Mouse (Mus musculus) lung, embryonic 14.5 days (tissue): ENCODE results near the gene Gng12. TPM values are rescaled to one million over a fixed set of nuclear protein-coding genes. Genes with fewer than 3 reads are reported as not detected.
"Not testable (repeated sequence)": the region's sequence is repeated elsewhere in the genome, so short reads cannot be mapped to it uniquely, and the experiment has no call there.

Experiments
- ATAC-seq: fragments of 200-750 bp; cut with Nextera tagmentation; 2 replicates; pipeline ENCODE4 v1.8.0; 2017; ENCODE audit warnings: mild to moderate bottlenecking, moderate TSS enrichment, moderate library complexity; ENCODE audit not compliant: insufficient read depth
- DNase-seq: peaks from one replicate; pipeline ENCODE4 v3.0.0-alpha.2; 2015
- H3K27ac ChIP-seq: fragments of 300-500 bp; sonication (generic); 2 replicates; pipeline ENCODE4 v1.5.1; 2014; ENCODE audit warnings: low read depth, mild to moderate bottlenecking, moderate library complexity
- H3K27me3 ChIP-seq: fragments of 300-500 bp; sonication (generic); 2 replicates; pipeline ENCODE4 v1.6.1; 2014; ENCODE audit warnings: low read length, control low read depth; ENCODE audit not compliant: insufficient read depth
- H3K36me3 ChIP-seq: fragments of 300-500 bp; sonication (generic); 2 replicates; pipeline ENCODE4 v1.6.1; 2014; ENCODE audit warnings: control low read depth; ENCODE audit not compliant: insufficient read depth
- H3K4me1 ChIP-seq: fragments of 300-500 bp; sonication (generic); 2 replicates; pipeline ENCODE4 v1.6.1; 2014; ENCODE audit warnings: antibody characterized with exemption, control low read depth; ENCODE audit not compliant: insufficient read depth
- H3K4me2 ChIP-seq: fragments of 300-500 bp; sonication (generic); 2 replicates; pipeline ENCODE4 v1.6.1; 2014; ENCODE audit warnings: mild to moderate bottlenecking
- H3K4me3 ChIP-seq: fragments of 300-500 bp; sonication (generic); 2 replicates; pipeline ENCODE4 v1.5.1; 2014; ENCODE audit warnings: low read depth, low read length
- H3K9ac ChIP-seq: fragments of 300-500 bp; sonication (generic); 2 replicates; pipeline ENCODE4 v1.6.1; 2014
- H3K9me3 ChIP-seq: fragments of 300-500 bp; sonication (generic); 2 replicates; pipeline ENCODE4 v1.6.1; 2016; ENCODE audit warnings: low read depth, low read length, control low read depth
- CTCF ChIP-seq: IDR thresholded peaks from 2 replicates; pipeline ENCODE4 v1.5.1; 2016; ENCODE audit warnings: antibody characterized with exemption, low read depth
- WGBS: fragments of 180-500 bp; shearing (Covaris S2); extraction: QIAGEN DNeasy Blood & Tissue Kit; methylation state at CpG from one replicate; pipeline ENCODE4 v1.1.7; 2014; 5-methylcytosine and 5-hydroxymethylcytosine counted together
- polyA plus RNA-seq: library from polyadenylated mRNA; unstranded; fragments of >200 nt; fragmentation: Nextera tagmentation; extraction: Ambion mirVana; gene quantifications from 2 replicates; pipeline ENCODE4 v1.2.1, GENCODE M21; 2014

The Gng12 gene
- polyA plus RNA-seq, 1 experiment from 2014 or later = 119 TPM

DNA sequence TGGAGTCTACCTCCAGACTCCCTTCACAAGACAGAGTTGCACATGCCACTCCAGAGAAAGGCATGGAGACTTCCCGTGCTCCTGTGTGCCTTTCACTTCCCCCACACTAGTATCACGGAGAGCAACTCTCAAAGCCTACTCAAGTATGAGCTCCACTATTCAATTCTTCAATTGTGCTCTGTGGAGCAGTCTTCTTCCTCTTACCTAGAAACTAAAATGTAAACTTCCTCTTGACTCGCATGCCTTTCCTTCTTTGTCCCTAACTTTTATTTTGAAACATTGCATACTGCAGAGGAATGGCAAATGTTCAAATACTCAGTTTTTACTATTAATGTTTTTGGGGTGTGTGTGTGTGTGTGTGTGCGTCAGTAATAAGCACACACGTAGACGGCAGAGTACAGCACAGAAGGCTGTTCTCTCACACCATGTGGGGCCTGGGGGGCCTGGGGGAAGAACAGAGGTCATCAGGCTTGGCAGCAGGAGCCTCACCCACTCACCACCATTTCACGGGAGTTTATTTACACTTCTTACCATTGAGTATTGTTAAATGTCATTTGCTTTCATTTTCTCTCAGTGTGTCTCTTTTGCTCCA, 120.4 kb downstream of the Gng12 start:
- Histone ChIP-seq H3K36me3 (peaks cover 11% of the 10 kb centered on the region; the same call in 1 of the 2 replicates), H3K4me1 (peaks cover 14% of the 10 kb centered on the region; the same call in 1 of the 2 replicates), H3K9me3 (no peaks in the 10 kb centered on the region), H3K27me3 (no peaks in the 10 kb centered on the region), H3K27ac (peak overlapping the region; percentile 50), H3K4me2 (0 out of 2 replicates have a peak overlapping the region, but pooled peaks have one; percentile 23), H3K9ac (no peak overlapping the region), H3K4me3 (no peak overlapping the region)
- DNase-seq = peak; percentile 15
- ATAC-seq = peak; percentile 53; the same call in 1 of the 2 replicates
- WGBS = 33% methylated on average over 7 of the region's 7 CpGs
- TF ChIP-seq CTCF = no peak

DNA sequence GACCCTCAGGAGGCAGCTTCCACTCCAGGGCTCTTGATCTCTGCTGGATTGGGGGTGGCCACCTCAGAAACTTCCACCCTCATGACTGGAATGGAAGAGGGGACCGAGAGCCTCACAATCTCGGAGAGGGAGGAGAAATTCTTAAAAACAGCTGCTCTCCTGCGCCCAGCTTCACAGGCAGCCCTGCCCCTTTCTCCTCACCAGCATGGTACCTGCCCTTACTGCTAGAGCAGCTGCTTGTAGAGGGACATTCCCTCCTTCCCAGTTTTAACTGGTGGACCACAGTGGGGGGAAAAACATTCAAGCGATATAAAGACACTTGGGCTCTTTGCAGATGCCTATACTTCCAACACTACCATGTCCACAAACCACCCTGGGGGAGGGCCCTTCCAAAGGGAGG, 122.2 kb downstream of the Gng12 start:
- no peak for TF ChIP-seq CTCF
- no peak overlapping the region for H3K4me3 ChIP-seq
- DNase-seq (no peak), ATAC-seq (no peak)
- no peak overlapping the region for H3K27ac ChIP-seq
- H3K4me1 ChIP-seq = peaks cover 14% of the 10 kb centered on the region; the same call in 1 of the 2 replicates
- H3K36me3 ChIP-seq = peaks cover 11% of the 10 kb centered on the region; the same call in 1 of the 2 replicates
- H3K9ac ChIP-seq = no peak overlapping the region
- no peaks in the 10 kb centered on the region for H3K27me3 ChIP-seq
- no peak overlapping the region for H3K4me2 ChIP-seq
- H3K9me3 ChIP-seq = no peaks in the 10 kb centered on the region
- 61% methylated on average over 4 of the region's 4 CpGs for WGBS

DNA sequence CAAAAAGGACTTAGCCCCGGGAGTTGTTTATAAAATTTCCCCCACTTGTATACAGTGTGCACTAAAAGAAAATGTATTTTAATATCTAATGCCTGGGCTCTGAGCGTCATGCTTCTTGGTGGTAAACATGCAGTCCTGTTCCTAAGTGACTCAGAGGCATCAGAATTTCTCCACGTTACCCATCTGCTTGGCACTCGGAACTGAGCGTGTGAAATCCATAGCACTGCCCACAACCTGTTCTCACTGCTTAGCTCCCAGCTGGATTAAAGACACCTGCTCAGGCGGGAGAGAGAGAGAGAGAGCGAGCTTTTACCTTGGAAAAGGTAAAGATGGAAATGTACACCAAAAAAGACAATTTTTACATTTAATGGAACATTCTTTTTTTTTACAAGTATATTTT, 122.8 kb downstream of the Gng12 start:
- ATAC-seq, H3K4me3 ChIP-seq, H3K27me3 ChIP-seq, H3K4me2 ChIP-seq, DNase-seq, H3K9me3 ChIP-seq, H3K9ac ChIP-seq, H3K27ac ChIP-seq: not testable (repeated sequence)
- Histone ChIP-seq H3K4me1 (peaks cover 14% of the 10 kb centered on the region; the same call in 1 of the 2 replicates), H3K36me3 (peaks cover 11% of the 10 kb centered on the region; the same call in 1 of the 2 replicates)
- WGBS = 79% methylated on average over 7 of the region's 7 CpGs

DNA sequence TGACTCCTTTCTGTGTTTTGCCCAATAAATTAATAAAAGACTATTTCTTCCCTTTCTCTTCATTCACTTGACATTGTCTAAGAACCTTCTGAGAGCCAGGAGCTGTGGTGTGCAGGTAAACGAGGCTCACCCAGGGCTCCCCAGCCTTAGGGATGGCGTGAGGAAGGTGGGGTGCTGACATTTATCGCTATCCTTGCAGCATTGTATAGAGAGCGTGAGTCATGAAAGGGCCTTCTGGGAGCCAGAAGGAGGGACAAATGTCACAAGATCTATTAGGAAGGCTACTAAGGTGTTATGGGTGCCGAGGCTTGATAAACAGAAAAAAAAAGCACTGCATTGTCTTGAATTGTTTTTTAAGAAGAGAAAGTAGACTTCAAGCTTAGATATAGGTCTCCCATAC, 125.1 kb downstream of the Gng12 start:
- no peak overlapping the region for H3K4me2 ChIP-seq
- 83% methylated on average over 5 of the region's 5 CpGs for WGBS
- no peaks in the 10 kb centered on the region for H3K9me3 ChIP-seq
- H3K36me3 ChIP-seq = peaks cover 11% of the 10 kb centered on the region; the same call in 1 of the 2 replicates
- no peak for DNase-seq
- H3K27ac ChIP-seq = no peak overlapping the region
- TF ChIP-seq CTCF = no peak
- H3K4me3 ChIP-seq = no peak overlapping the region
- no peak for ATAC-seq
- H3K4me1 ChIP-seq = peaks cover 5% of the 10 kb centered on the region; the same call in 1 of the 2 replicates
- no peaks in the 10 kb centered on the region for H3K27me3 ChIP-seq
- no peak overlapping the region for H3K9ac ChIP-seq

DNA sequence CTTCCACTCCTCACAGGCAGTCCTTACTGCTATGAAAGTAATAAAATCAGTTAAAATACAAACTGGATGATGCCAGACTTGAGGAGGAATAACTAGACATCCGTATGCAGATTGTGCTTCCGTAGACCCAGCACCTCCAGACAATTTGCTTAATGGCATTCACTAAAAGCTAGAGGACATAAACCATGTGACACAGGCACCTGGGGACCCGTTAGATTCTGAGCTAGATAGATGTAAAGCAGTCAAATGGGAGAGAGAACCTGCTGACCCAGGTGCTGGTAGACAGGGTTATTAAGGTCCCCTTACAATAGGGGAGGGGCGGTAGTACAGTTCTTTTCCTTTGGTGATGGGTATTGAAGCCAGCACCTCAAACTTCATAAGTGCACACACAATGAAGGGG, 127.5 kb downstream of the Gng12 start:
- Histone ChIP-seq H3K9me3 (no peaks in the 10 kb centered on the region), H3K4me3 (no peak overlapping the region), H3K36me3 (no peaks in the 10 kb centered on the region), H3K4me1 (no peaks in the 10 kb centered on the region), H3K4me2 (no peak overlapping the region), H3K27me3 (no peaks in the 10 kb centered on the region), H3K27ac (no peak overlapping the region), H3K9ac (no peak overlapping the region)
- no peak for TF ChIP-seq CTCF
- ATAC-seq (no peak), DNase-seq (no peak)
- 77% methylated on average over 4 of the region's 4 CpGs for WGBS

DNA sequence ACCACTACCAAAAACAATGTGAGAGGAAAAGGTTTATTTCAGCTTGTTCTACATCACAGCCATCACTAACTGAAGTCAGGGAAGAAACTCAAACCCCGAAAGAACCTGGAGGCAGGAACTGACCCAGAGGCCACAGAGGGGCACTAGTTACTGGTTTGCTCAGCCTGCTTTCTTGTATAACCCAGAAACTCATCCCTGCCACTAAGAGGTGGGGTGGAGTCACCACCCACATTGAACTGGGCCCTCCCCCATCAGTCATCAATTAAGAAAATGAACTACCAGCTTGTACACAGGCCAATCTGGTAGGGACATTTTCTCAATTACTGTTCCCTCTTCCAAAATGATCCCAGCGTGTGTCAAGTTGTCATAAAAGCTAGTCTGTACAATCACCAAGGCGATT, 130.5 kb downstream of the Gng12 start:
- no peak for TF ChIP-seq CTCF
- ATAC-seq = no peak

DNA sequence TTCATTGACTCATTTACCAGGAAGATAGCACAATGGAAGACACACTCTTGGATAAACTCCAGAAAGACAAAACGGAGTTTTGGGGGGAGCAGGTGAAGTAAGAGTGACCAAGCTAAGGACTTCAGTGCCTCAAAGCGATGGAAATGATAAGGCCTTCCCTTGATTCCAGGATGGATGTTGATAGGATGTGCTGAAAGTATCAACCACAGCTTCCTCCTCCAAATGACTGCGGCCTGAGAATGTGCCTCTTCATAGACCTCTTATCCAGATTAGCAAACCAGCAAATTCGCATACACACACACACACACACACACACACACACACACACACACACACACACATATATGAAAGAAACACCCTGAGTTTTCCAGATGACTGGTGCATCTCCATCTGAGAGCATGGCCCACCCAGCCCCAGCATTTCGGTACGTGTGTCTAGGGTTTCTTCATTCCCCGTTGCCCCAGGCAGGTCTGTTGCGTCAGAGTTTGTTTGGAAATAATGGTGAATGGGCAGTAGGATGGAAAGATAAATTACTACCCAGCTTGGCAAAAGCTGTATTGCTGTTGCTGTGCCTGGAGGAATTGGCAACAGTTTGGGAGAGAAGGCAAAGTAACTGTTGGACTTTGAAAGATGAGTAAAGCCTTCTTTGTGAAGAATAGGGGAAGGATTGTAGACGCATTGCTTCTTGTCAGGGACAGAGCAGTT, 131.4 kb downstream of the Gng12 start:
- Histone ChIP-seq H3K4me3 (no peak overlapping the region), H3K27me3 (no peaks in the 10 kb centered on the region), H3K4me2 (no peak overlapping the region), H3K27ac (no peak overlapping the region), H3K9ac (no peak overlapping the region), H3K36me3 (no peaks in the 10 kb centered on the region), H3K4me1 (peaks cover 5% of the 10 kb centered on the region; the same call in 1 of the 2 replicates), H3K9me3 (no peaks in the 10 kb centered on the region)
- TF ChIP-seq CTCF = no peak
- DNase-seq (no peak), ATAC-seq (no peak)
- WGBS = 73% methylated on average over 9 of the region's 9 CpGs

More for the DNA sequence above, 130.5 kb downstream of the Gng12 start:
- Histone ChIP-seq H3K4me1 (peaks cover 5% of the 10 kb centered on the region; the same call in 1 of the 2 replicates), H3K4me3 (no peak overlapping the region), H3K9ac (no peak overlapping the region), H3K9me3 (no peaks in the 10 kb centered on the region), H3K27ac (no peak overlapping the region), H3K27me3 (no peaks in the 10 kb centered on the region), H3K4me2 (no peak overlapping the region), H3K36me3 (no peaks in the 10 kb centered on the region)
- no peak for DNase-seq
- WGBS = 65% methylated on average over 3 of the region's 3 CpGs
